Mouse (Mus musculus) hindbrain, embryonic 16.5 days (tissue): Measurements from ENCODE around the gene Yipf4. TPM values are rescaled to one million over a fixed set of nuclear protein-coding genes. Genes with fewer than 3 reads are reported as not detected.
A peak's percentile ranks its signal among the peaks of the same experiment; 100 is the strongest.
"Not testable (repeated sequence)": the region's sequence is repeated elsewhere in the genome, so short reads cannot be mapped to it uniquely, and the experiment has no call there.

Experiments used
- ATAC-seq: fragments of 200-750 bp; cut with Nextera tagmentation; 2 replicates; pipeline ENCODE4 v1.8.0; 2017; ENCODE audit warnings: moderate TSS enrichment, moderate library complexity
- H3K27ac ChIP-seq: fragments of 300-500 bp; sonication (generic); 2 replicates; pipeline ENCODE4 v1.5.1; 2014; ENCODE audit warnings: low read depth, mild to moderate bottlenecking, control low read depth, low read length, moderate library complexity
- H3K27me3 ChIP-seq: fragments of 300-500 bp; sonication (generic); replicated peaks from 2 replicates; pipeline ENCODE4 v1.6.1; 2014; ENCODE audit warnings: low read length; ENCODE audit not compliant: control insufficient read depth, insufficient read depth
- H3K36me3 ChIP-seq: fragments of 300-500 bp; sonication (generic); 2 replicates; pipeline ENCODE4 v1.6.1; 2014; ENCODE audit warnings: mild to moderate bottlenecking, low read length, moderate library complexity, mixed read lengths; ENCODE audit not compliant: control insufficient read depth, insufficient read depth
- H3K4me1 ChIP-seq: fragments of 300-500 bp; sonication (generic); 2 replicates; pipeline ENCODE4 v1.6.1; 2014; ENCODE audit warnings: low read depth, low read length; ENCODE audit not compliant: control insufficient read depth, insufficient read depth
- H3K4me2 ChIP-seq: fragments of 300-500 bp; sonication (generic); 2 replicates; pipeline ENCODE4 v1.6.1; 2014; ENCODE audit warnings: mild to moderate bottlenecking, low read length, control low read depth, moderate library complexity
- H3K4me3 ChIP-seq: fragments of 300-500 bp; sonication (generic); 2 replicates; pipeline ENCODE4 v1.5.1; 2014; ENCODE audit warnings: mild to moderate bottlenecking, low read length, control low read depth, moderate library complexity
- H3K9ac ChIP-seq: fragments of 300-500 bp; sonication (generic); 2 replicates; pipeline ENCODE4 v1.6.1; 2014; ENCODE audit warnings: low read depth, mild to moderate bottlenecking, control low read depth, low read length, moderate library complexity
- H3K9me3 ChIP-seq: fragments of 300-500 bp; sonication (generic); 2 replicates; pipeline ENCODE4 v1.6.1; 2014; ENCODE audit warnings: mild to moderate bottlenecking, low read length, moderate library complexity; ENCODE audit not compliant: control insufficient read depth
- WGBS: fragments of 180-500 bp; shearing (Covaris S2); extraction: QIAGEN DNeasy Blood & Tissue Kit; methylation state at CpG from one replicate; pipeline ENCODE4 v1.1.7; 2014; 5-methylcytosine and 5-hydroxymethylcytosine counted together
- polyA plus RNA-seq: library from polyadenylated mRNA; unstranded; fragments of >200 nt; fragmentation: Nextera tagmentation; extraction: Ambion mirVana; gene quantifications from 2 replicates; pipeline ENCODE4 v1.2.1, GENCODE M21; 2015

The Yipf4 gene
- polyA plus RNA-seq, 1 experiment from 2014 or later: 51.3 TPM

DNA sequence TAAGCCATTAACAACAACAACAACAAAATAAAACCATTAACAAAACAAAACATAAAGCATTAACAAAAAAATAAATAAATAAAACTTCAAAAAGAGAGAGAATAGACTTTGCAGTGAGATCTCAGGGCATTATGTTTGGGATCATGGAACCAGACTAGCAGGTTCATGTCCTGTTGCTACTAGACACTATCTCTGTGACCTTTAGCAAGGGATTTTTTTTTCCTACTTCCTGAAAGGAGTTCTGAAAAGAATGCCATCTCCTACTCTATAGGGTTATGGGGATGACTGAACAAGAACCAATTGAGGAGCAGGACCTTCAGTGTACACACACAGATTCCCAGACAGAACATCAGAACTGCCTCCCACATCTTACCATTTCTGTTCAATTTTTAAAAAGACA is 25.8 kb upstream of the Yipf4 start:
- H3K4me1 ChIP-seq: no peaks in the 10 kb centered on the region
- H3K27me3 ChIP-seq: no peaks in the 10 kb centered on the region
- H3K36me3 ChIP-seq: no peaks in the 10 kb centered on the region
- no peak overlapping the region for H3K27ac ChIP-seq
- no peaks in the 10 kb centered on the region for H3K9me3 ChIP-seq
- H3K4me2 ChIP-seq: no peak overlapping the region
- H3K4me3 ChIP-seq: no peak overlapping the region
- no peak overlapping the region for H3K9ac ChIP-seq
- ATAC-seq: no peak

DNA sequence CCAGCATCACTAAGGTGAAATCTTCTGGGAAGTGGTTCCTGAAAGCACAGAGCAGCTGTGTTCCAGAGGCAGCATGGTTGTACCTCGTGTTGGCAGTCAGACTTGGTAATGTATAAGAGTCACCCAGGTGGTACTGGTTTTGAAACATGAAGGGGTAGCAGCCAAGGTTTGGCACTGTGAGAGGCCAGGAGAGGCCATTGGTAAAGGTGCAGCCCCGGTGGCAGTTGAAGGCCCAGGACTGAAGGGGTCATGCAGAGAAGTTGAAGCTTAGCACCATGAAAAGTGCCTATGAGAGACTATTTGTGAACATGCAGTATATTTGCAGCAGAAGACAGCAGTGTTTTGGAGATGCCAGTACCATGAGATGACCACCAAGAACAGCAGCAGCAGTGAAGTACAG is 21.3 kb upstream of the Yipf4 start:
- not testable (repeated sequence) for H3K36me3 ChIP-seq, H3K9me3 ChIP-seq, H3K27me3 ChIP-seq, H3K4me1 ChIP-seq, H3K27ac ChIP-seq, ATAC-seq, H3K4me2 ChIP-seq, H3K9ac ChIP-seq, H3K4me3 ChIP-seq
- whole genome bisulfite sequencing: 96% methylated on average over 2 of the region's 2 CpGs

- not testable (repeated sequence) for H3K27ac ChIP-seq, H3K4me1 ChIP-seq, H3K4me3 ChIP-seq, H3K4me2 ChIP-seq, H3K9ac ChIP-seq, ATAC-seq, H3K9me3 ChIP-seq, H3K27me3 ChIP-seq, H3K36me3 ChIP-seq
- 80% methylated on average over 6 of the region's 6 CpGs for WGBS
Observed at GRCm38 (mm10) chr17:74470133-74470532, 19.2 kb upstream of the Yipf4 start.

GRCm38 (mm10) chr17:74480361-74481069 is 8.8 kb upstream of the Yipf4 start:
- Histone ChIP-seq H3K9me3 (no peaks in the 10 kb centered on the region), H3K4me2 (no peak overlapping the region), H3K4me1 (no peaks in the 10 kb centered on the region), H3K4me3 (no peak overlapping the region), H3K27ac (no peak overlapping the region), H3K27me3 (no peaks in the 10 kb centered on the region), H3K36me3 (no peaks in the 10 kb centered on the region), H3K9ac (no peak overlapping the region)
- no peak for ATAC-seq
- WGBS: 86% methylated on average over 14 of the region's 14 CpGs

DNA sequence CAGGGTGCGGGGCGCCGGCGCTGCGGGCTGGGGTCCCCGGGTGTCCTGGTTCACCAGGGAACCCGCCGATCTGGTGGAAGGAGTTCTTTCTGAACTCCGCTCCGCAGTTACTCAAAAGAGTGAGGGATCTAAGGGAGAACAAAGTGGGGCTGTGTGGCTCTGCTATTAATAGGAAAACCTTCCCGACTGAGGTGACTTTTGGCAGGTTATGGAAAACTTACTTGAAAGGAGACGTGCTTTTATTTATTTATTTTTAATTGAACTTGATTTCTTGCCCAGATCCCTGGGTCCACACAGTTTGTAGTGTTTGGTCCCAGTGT is 568 bp downstream of the Yipf4 start:
- H3K4me2 ChIP-seq: peak overlapping the region; percentile 72
- peaks cover 9% of the 10 kb centered on the region; the same call in 1 of the 2 replicates for H3K36me3 ChIP-seq
- H3K9ac ChIP-seq: peak overlapping the region; percentile 98
- no peak for ATAC-seq
- peak overlapping the region; percentile 74 for H3K27ac ChIP-seq
- WGBS: under 1% methylated on average over 12 of the region's 12 CpGs
- peak overlapping the region; percentile 99 for H3K4me3 ChIP-seq
- H3K4me1 ChIP-seq: peaks cover 10% of the 10 kb centered on the region
- H3K27me3 ChIP-seq: no peaks in the 10 kb centered on the region
- no peaks in the 10 kb centered on the region for H3K9me3 ChIP-seq

DNA sequence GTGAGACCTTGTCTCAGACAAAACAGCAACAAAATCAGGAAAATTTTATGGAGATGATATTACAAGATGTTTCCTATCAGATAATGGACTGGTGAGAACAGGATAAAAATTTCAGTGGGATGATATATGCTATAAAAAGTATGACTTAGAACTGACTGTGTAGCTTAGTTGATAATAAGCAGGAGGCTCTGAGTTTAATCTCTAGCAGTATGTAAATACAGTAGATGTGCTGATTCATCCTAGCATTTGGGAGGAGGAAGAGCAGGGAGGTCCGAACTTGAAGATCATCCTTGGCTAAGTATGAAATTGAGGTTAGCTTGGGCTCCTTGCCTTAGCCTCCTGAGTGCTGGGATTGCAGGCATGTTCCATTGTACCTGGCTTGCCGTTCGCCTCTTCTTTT is 2.3 kb downstream of the Yipf4 start:
- Histone ChIP-seq H3K4me3 (no peak overlapping the region), H3K4me2 (no peak overlapping the region), H3K27ac (no peak overlapping the region), H3K36me3 (peaks cover 11% of the 10 kb centered on the region; the same call in 1 of the 2 replicates), H3K4me1 (peaks cover 10% of the 10 kb centered on the region), H3K9ac (no peak overlapping the region), H3K27me3 (no peaks in the 10 kb centered on the region), H3K9me3 (no peaks in the 10 kb centered on the region)
- no peak for ATAC-seq
- WGBS: 100% methylated on average over 3 of the region's 3 CpGs

DNA sequence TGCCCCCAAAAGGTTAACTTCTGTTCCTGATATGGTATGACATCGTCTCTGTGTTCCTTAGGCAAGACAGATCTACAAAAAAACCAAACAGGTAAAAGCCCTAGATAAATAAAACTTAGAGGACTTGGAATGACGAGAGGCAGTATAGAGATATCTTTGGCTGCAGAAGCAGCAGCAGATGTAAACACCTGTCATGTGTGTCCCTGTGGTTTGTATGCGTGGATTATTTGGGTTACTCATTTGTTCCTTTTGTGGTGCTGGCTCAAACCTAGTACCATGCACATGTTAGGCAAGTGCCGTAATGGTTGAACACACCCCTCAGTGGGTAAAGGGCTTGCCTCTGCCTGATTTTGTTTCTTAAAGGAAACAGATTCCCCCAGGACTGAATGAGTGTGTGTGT is 10.9 kb downstream of the Yipf4 start:
- no peak overlapping the region for H3K4me2 ChIP-seq
- H3K27ac ChIP-seq: no peak overlapping the region
- no peak overlapping the region for H3K9ac ChIP-seq
- no peaks in the 10 kb centered on the region for H3K9me3 ChIP-seq
- H3K36me3 ChIP-seq: peaks cover 18% of the 10 kb centered on the region
- WGBS: 97% methylated on average over 4 of the region's 4 CpGs
- ATAC-seq: no peak
- H3K27me3 ChIP-seq: no peaks in the 10 kb centered on the region
- H3K4me3 ChIP-seq: no peak overlapping the region
- H3K4me1 ChIP-seq: no peaks in the 10 kb centered on the region

GRCm38 (mm10) chr17:74501085-74501484 is 11.8 kb downstream of the Yipf4 start:
- no peaks in the 10 kb centered on the region for H3K9me3 ChIP-seq
- H3K4me1 ChIP-seq: no peaks in the 10 kb centered on the region
- no peak overlapping the region for H3K4me3 ChIP-seq
- no peak overlapping the region for H3K9ac ChIP-seq
- no peaks in the 10 kb centered on the region for H3K27me3 ChIP-seq
- ATAC-seq: no peak
- H3K4me2 ChIP-seq: no peak overlapping the region
- peaks cover 18% of the 10 kb centered on the region for H3K36me3 ChIP-seq
- no peak overlapping the region for H3K27ac ChIP-seq

DNA sequence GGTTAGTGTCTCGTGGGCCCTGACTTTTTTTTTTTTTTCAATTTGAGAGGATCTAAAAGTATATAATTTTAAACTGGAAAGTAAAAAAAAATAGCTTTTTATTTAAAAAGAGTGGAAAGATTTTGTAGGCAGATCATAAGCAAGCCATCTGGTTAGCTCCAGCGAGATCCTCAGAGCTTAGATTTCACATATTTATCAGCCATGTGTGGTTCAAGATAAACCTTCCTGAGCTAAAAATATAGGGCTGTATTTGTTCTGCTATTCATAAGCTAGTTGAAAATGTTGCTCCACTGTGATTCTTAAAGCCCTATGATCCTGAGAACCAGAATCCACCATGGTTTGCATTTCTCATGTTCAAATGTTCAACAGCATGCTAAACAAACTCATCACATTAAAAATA is 18.6 kb downstream of the Yipf4 start:
- H3K9ac ChIP-seq: no peak overlapping the region
- no peak for ATAC-seq
- H3K4me2 ChIP-seq: no peak overlapping the region
- no peaks in the 10 kb centered on the region for H3K36me3 ChIP-seq
- H3K9me3 ChIP-seq: no peaks in the 10 kb centered on the region
- WGBS: 75% methylated on average over 2 of the region's 2 CpGs
- H3K4me1 ChIP-seq: no peaks in the 10 kb centered on the region
- H3K27me3 ChIP-seq: no peaks in the 10 kb centered on the region
- no peak overlapping the region for H3K4me3 ChIP-seq
- H3K27ac ChIP-seq: no peak overlapping the region

- H3K4me3 ChIP-seq: no peak overlapping the region
- no peaks in the 10 kb centered on the region for H3K36me3 ChIP-seq
- no peaks in the 10 kb centered on the region for H3K9me3 ChIP-seq
- H3K27me3 ChIP-seq: no peaks in the 10 kb centered on the region
- WGBS: 94% methylated on average over 3 of the region's 3 CpGs
- no peak overlapping the region for H3K4me2 ChIP-seq
- no peak overlapping the region for H3K9ac ChIP-seq
- H3K4me1 ChIP-seq: no peaks in the 10 kb centered on the region
- ATAC-seq: no peak
- no peak overlapping the region for H3K27ac ChIP-seq
Observed at GRCm38 (mm10) chr17:74508600-74508999, 19.3 kb downstream of the Yipf4 start.
